Mouse (Mus musculus): ENCODE measurements around the gene Stmn3.

- TF ChIP-seq POLR2A (IDR thresholded peaks at IDR 0.05; ENCODE audit: control insufficient read depth, extremely low read depth, insufficient read depth, low read length, poor library complexity), result peak; percentile 38; the same call in 1 of the 2 replicates
- TF ChIP-seq CTCF (IDR thresholded peaks at IDR 0.05; ENCODE audit: borderline replicate concordance, control insufficient read depth, extremely low read depth, insufficient read depth, low read length, poor library complexity), result 0 out of 2 replicates have a peak, but pooled peaks have one; percentile 42
These were observed 5.2 kb upstream of the Stmn3 start, which contains the start of gene Rtel1 for GRCm38 (mm10) chr2:181319248-181320102.

All from thymus, adult 2 months (tissue).